Mouse (Mus musculus) WW6 (cell line): ENCODE data around the gene Rtn4rl1.
A peak's percentile ranks its signal among the peaks of the same experiment; 100 is the strongest.

Experiments used
- DNase-seq: peaks from one replicate; pipeline ENCODE4 v3.0.0-alpha.2; 2013; ENCODE audit warnings: low read depth, low spot score

The Rtn4rl1 gene

GRCm38 (mm10) chr11:75212876-75213275 is 19.3 kb downstream of the Rtn4rl1 start:
- DNase-seq, result no peak

DNA sequence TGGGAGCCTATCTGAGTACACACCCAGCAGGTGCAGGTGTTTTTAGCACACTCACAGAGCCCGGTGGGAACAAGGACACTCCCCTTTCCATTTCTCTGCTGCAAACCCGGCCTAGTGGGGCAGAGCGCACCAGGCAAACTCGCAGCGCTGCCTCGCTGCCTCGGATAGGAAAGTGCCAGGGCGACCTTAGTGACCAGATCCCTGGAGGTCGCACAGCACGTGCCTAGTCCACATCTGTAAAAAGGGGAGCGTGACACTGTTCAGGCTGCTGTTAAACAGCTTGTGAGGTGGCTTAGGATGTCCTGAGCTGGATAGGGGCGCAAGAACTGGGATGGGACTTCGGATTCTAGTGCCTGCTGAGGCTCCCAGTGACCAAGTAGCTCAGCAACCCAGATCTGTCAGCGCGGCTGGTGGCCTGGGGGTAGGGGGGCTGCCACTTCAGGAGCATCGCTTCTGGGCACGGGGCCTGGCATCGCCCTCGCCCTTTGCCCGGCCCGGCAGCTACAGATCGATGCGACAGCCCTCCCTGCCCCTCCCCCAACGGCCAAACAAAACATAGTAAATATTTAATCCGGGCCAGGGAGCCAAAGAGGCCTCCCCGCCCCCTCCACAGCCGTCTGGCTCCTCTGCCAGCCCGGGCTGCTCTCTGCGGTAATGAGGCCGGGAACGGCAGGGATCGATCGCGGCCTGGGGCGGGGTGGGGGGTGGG is 19.9 kb downstream of the Rtn4rl1 start:
- DNase-seq, result no peak

DNA sequence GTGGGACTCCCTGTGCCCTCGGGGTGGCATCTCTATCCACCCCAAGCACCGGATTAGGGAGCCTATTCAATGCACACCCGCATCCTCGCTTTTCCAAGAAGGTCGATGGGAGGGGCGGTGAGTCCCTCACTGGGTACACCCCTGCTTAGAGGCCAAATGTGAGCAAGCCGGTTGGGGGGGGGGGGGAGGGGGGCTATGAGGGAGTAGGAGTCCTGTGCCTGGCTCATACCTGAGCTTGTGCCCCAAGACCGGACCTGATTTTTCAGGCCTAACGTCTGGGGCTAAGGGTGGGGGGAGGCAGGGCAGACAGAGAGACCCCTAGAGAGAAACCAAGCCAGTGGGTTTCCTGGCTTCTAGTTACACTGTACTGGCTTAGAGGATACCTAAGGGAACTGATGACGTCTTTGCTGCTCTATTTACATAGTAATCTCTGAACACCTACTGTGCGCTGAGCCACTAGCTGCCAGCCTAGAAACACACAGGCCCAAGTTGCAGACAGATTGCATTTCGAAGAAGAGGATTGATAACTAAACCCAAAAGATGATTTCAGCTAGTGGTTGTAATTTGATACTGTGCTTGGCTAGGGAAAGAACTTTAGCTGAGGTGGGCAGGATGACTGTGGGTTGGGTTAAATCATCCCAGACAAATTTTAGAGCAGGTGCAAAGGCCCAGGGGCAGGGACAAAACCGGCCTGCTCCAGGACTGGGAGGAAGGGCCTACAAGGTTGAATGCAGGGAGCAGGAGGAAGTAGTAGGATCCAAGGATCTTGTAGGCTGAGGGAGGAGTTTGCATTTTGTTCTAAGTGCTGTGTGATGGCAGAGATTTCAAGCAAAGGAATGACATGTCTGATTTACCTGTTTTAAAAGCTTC is 20.7 kb downstream of the Rtn4rl1 start:
- no peak for DNase-seq

GRCm38 (mm10) chr11:75220115-75220514 is 26.5 kb downstream of the Rtn4rl1 start:
- no peak for DNase-seq

- DNase-seq, result no peak
Observed at GRCm38 (mm10) chr11:75220517-75221145, 27.0 kb downstream of the Rtn4rl1 start.

DNA sequence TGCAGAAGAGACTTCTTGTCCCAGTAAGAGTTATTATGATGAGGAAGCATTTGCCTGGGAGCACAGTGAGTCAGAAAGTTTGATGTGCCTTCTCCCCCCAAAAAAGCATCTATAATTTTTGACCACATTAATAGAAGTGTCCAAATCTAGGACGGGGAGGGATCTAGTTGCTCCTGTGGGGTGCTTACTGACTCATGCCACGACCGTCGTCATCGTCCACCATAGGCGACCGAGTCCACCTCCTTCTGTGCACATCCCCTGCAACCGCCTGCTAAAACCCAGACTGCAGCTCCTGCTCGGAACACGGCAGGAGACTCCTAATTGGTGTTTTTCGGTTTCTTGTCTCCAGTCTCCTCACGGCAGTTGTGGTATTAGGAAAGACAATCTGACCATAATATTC is 30.5 kb downstream of the Rtn4rl1 start:
- no peak for DNase-seq

DNA sequence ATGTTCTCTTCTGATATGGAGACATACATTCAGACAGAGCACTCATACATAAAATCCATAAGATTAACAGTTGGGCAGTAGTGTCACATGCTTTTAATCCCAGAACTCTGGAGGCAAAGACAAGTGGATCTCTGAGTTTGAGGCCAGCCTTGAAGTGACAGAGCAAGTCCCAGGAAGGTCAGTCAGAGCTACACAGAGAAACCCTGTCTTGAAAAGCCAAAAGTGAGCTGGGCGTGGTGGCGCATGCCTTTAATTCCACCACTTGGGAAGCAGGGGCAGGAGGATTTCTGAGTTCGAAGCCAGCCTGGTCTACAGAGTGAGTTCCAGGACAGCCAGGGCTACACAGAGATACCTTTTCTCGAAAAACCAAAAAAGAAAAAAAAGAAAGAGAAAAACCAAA is 31.3 kb downstream of the Rtn4rl1 start:
- no peak for DNase-seq

DNA sequence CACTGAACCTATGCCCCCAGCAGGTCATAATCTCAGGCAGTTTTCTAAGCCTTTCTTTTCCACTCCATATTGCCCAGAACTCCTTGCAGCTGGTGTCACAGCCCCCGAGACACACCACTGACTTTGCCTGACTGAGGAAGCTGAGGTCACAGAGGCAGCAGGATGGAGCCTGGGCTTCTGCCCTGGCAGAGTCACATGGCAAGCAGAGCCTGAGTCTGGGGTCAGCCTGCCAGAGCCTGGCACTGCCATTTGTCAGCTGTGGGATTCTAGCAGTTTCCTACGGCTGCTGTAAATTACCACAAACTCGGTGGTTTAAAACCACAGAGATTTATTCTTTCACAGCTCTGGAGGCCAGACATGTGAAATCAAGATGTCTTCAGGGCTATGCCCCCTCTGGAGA is 34.0 kb downstream of the Rtn4rl1 start:
- DNase-seq, result no peak

DNA sequence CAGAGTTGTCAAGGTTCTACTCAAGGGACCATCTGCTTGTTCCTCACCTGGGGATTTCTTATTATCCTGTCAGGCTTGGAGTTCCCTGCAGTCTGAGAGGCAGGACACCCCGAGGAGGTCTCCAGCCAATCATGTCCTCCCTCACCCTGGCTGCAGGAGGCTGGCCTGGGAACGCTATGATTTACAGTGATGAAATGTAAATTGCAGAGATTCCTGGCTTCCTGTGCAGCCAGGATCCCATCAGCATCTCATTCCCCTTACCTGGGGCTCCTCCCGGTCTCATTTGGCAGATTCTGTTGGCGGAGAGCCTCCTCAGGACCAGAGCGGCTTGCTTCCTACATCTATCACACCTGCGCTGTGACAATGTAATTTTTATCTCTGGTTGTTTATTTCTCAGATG is 35.7 kb downstream of the Rtn4rl1 start:
- no peak for DNase-seq

DNA sequence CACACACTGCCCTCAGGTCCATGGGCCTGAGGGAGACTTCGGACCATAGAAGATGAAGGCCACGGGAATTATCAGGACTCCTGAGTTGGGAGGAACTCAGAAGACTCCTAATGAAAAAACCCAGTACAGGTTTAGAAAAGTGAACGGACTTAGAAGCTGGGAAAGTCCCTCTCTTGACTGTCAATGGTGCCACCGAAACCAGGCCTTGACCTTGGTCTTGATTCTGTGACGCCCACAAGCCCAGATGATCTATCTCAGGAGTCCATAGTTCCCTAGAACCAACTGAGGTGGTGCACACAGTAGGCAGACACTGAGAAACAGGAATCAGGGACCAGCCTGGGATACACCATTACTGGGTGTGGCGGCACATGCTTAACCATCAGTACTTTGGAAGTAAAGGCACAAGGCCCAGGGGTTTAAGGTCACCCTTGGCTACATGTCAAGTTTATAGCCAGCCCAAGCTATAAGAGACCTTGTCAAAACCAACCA is 36.7 kb downstream of the Rtn4rl1 start:
- no peak for DNase-seq

DNA sequence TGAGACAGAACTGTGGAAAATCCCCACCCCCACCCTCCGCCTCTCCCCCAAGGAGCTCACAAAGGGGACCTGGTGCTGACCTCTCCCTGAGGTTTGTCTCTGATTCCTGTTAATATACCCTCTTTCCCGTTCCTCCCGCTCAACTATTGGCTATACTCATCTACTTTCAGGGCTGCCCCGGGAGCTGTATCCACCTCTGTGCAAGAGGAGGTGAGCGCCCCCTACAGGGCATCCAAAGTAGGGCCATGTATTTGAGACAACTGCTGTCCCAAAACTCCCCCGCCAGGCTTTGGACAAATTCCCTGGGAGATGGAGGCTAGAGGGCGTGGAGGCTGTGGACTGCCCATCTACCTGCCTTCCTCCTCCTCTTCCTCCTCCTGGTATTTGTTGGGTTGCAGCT is 38.2 kb downstream of the Rtn4rl1 start:
- peak; percentile 85 for DNase-seq

GRCm38 (mm10) chr11:75232434-75232833 is 38.9 kb downstream of the Rtn4rl1 start:
- DNase-seq, result no peak

DNA sequence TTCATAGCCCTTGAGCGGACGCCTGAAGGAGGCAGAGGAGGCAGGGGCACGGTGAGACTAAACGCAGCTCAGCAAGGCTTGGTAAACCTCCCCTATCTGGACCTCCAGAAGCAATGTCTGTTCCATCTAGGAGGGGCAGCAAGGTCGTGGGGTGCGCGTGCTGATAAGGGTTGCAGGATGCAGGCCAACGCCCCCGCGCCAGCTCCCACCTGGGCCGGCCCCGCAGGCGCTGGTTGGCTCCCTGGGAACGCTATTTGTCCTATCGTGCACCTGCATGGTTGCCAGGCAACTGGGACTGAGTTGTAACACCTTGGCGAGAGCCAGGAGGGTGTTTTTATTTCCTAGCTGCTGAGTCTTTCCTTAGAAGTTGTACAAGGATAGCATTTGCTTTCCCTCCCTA is 41.2 kb downstream of the Rtn4rl1 start:
- DNase-seq, result peak; percentile 52

DNA sequence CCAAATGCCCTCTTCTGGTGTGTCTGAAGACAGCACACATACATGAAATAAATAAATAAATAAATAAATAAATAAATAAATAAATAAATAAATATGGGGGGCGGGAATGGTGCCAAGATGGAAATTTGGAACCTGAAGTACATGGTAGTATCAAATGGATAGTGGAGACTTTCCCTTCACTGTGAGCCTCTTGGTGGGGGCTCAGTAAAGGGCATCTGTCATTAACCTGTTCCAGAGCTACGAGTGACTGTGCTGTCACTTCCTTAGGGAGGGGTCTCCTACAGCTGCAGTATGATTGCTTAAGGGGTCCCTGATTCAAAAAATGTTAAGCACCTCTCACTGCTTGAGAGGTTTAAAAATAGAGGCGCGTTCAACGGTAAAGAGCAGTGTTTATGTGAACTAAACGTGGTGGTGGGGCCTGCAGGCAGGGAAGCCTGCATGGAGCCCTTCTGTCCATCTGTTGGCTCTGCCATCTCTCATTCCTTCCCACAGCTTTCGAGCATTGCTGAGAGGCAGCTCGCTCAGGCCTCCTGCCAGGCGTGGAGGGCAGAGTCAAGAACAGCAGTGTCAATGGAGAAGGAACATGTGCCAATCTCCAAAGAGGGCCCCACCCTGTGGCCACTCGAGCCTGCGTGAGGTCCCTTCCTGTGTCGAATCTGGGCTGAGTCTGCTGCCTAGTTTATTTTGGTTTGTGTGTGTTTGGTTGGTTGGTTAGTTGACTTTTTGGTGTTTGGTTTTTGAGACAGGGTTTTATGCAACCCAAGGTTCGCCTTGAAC is 46.8 kb downstream of the Rtn4rl1 start:
- no peak for DNase-seq

- DNase-seq, result no peak
Observed at GRCm38 (mm10) chr11:75242710-75243255, 49.2 kb downstream of the Rtn4rl1 start.

DNA sequence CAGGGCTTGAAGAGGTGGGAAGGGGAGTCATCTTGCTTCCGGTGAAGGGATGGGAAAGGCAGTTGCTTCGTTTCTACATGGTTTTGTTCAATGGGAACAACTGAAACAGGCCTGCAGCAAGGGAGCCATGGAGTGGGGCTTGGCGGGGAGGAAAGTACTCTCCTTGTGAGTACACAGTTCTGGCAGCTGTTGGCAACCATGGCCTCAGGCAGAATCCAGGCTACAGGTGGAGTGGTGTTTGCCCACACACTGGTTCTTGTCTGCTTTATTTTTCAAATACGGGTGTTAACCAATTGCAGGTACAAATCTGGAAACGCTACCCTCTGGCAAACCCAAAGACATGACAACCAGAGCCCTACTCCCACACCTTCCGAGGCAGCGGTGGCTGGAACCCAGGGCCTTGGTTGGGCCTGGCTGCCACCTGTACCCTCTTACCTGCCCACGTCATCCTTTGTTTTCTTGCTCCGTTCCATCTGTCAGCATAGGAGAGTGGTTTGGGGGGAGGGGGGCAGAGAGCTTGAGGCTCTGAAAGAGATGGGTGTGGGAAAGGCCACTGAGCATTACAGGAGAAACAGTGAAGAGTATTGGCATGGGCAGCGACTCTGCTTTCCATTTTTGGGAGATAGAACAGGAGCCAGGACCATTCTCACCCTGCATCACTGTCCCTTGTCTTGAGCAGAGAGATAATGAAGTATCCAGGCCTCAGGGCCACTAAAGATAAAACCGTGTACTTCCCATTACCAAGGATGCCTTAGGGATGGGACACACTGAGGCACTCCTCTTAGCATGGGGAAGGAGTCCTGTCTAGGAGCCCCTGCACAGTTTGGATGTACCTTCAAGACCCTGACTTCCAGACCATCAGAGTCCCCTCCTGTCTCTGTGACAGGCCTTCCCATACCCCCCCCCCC is 51.0 kb downstream of the Rtn4rl1 start:
- DNase-seq, result no peak

- no peak for DNase-seq
Observed at GRCm38 (mm10) chr11:75245372-75246330, 52.1 kb downstream of the Rtn4rl1 start.

DNA sequence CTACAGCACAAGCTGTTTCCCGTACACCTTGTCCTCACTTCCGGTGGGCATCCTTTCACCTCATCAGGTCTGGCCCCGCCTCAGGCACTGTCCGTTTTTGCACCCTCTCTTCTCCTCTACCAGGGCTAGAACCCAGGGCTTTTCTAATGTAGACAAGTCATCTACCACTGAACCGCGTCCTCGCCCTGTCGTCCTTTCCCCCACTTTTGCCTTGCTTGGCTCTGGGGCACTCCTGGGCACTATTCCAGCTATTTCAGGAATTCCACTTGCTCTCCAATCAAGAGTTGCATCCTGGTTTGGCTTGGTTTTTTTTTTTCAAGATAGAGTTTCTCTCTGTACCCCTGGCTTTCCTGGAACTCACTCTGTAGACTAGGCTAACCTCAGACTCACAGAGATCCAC is 53.0 kb downstream of the Rtn4rl1 start:
- no peak for DNase-seq

DNA sequence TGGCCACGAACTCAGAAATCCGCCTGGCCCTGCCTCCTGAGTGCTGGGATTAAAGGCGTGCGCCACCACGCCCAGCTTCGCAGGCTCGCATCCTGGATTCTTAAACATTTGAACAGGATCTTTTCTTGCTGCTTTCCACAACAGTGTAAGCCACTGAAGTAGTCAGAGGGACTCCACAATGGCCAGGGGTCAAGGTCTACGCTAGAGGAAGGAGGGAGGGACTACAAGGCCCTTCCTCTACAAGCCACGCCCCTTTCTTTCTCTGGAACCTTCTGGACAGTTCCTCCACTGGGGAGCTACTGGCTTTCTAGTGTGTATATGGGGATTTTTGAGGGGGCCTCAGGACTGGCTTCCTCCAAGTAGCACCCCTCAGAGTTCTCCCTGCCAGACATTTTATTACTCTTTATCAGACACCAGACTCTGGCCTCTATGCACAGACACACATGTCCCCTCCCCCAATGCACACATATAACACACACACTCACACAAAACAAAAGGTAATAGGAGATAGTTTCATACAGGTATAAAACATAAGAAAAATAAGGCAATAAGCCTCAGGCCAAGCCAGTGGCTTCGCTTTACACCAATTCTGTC is 53.7 kb downstream of the Rtn4rl1 start:
- no peak for DNase-seq
